Mouse (Mus musculus) left cerebral cortex, postnatal 10 days (tissue): ENCODE measurements around the gene Wnk1. TPM values are rescaled to one million over a fixed set of nuclear protein-coding genes. Genes with fewer than 3 reads are reported as not detected.
A peak's percentile ranks its signal among the peaks of the same experiment; 100 is the strongest.

Experiments
- DNase-seq, 2 experiments: peaks; one replicate each; pipeline ENCODE4 v3.0.0; 2021 to 2022; ENCODE audit warnings: low spot score in 2 of 2, mixed read lengths in 1 of 2; ENCODE audit errors: extremely low spot score in 1 of 2
- intact Hi-C: fragments of 180-260 bp; cut with DNase I; formaldehyde crosslinking; loops from one replicate; pipeline ENCODE4 v1.15.1; 2025
- microRNA-seq: library from miRNA; unstranded; fragments of <30 nt; microRNA quantifications from one replicate; pipeline ENCODE4 v1.2.0, GENCODE M21; 2022
- total RNA-seq, 2 experiments: library from RNA; stranded (reverse); gene quantifications; 2 replicates each; pipeline ENCODE4 v1.2.3; 2021

Gene Wnk1
- total RNA-seq, 2 experiments from 2014 or later: 118 to 121 TPM

DNA sequence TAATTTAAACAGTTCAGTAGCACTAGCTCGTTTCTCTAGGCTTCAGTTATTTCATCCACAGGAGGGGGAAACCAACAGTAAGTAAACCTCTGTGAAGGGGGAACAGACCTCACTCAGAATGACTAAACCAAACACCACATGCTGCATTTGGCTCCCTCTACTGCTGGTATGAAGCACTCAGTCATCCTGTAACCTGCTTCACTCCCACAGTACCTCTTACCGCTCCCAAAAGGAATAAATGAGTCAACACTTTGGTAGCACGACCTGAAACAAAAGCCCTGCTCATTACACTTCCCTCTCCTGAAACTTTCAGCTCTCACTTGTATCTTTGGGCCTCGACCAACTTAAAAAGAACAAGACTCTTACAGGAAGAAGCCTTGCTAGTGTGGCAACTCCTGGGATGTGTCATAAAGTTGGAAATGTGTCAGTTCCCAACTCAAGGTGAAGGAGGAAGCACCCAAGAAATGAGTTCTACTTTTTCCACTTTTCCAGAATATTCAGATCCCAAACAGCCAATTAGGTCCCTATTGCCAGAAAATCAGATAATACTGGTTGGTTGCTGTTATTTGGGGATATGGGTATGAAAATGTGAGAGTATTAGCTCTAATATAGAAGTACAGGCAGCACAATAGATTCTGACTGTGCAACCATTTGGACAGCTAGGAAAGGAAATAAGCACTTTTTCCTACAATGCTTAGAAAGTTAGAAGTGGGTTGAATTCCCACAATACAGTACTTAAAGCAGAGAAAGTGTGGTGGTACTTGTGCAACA lies 114.1 kb downstream of the Wnk1 start:
- intact Hi-C loops: loop anchor here (5.0 kb wide), 2 partner anchors 132 to 432 kb away; no protein-coding TSS in a partner anchor

DNA sequence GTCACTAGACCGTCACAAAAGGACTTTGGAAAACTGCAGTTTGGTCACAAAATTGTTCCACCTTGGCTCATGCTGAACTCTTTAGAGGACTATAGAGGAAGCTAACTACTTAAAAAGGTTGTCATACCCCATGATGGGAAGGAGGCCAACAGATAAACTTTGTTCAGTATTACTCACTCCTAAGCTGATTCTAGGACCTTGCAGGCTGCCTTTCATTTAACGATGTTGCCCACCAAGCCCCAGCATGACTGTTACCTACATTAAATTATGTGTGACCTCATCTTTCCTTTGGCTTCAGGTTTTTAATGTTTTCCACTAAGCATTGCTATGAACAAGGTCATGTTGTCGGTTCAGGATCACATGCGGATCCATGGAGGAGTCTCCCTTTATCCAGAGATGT lies 115.9 kb downstream of the Wnk1 start:
- intact Hi-C loops: loop anchor here (5.0 kb wide), 2 partner anchors 130 to 430 kb away; no protein-coding TSS in a partner anchor
- DNase-seq: no peak

More for the DNA sequence above, 114.1 kb downstream of the Wnk1 start:
- no peak for DNase-seq

DNA sequence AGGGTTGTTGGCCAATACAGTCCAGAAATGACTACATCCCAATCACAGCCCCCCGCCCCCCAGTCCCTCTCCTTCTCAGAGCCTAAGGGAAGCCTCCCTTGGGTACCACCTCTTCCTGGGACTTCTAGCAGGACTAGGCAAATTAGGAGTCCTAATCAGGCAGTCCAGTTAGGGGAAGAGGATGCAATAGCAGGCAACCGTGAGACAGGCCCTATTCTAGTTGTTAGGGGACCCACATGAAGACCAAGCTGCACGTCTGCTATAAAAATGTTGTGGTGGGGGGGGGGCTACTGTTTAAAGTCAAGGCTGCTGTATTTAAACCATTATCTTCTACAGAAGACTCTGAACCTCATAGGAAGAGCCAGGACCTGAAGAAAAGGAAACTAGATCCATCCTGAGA lies 116.3 kb downstream of the Wnk1 start:
- intact Hi-C loops: loop anchor here (5.0 kb wide), 2 partner anchors 130 to 430 kb away; no protein-coding TSS in a partner anchor
- DNase-seq: no peak

DNA sequence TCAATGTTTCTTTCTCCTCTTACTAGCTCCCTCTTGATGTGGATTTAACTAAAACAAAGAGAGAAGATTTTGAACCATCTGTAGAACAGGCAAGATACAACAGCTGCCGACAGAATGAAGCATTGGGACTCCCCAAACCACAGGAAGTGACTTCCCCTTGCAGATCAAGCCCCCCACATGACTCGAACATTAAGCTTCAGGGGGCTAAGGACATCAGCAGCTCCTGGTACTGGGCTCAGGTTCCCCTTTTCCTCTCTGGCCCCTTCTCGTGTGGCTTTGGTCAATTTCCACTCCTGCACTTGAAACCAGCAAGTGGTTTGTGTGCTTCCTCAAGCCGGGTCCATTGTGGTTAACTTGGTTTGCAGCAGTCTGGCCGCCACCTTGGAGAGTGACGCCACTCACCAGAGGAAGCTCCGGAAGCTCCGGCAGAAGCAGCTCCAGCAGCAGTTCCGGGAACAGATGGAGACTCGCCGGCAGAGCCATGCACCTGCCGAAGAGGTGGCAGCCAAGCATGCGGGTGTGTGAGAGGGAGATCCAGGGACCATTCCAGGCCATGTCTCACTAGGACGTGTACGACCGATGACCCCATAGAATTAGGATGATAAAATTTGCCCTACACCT lies 119.8 kb downstream of the Wnk1 start:
- intact Hi-C loops: no loop called here
- DNase-seq: peak in 1 of 2 experiments; percentile 34

DNA sequence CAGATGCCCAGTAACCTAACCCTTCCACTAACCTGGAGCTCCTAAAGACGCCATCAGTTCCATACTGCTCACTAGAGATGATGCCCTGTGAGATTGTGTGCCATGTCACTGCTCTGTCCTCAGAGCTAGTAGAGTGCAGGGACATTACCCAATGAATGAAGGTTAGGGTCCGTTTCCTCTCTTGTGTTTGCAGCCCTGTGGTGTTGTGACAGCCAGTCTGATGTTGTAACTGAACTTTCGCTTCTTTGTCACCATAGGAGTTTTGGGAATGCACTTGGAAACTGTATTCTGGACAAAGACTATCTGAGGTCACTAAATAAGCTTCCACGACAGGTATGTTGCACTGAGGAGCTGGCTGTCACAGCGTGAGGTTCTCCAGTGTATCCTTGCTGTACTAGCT lies 122.8 kb downstream of the Wnk1 start:
- intact Hi-C loops: no loop called here
- no peak for DNase-seq

- no peak for DNase-seq
- intact Hi-C loops: no loop called here
Observed at GRCm38 (mm10) chr6:119912046-119912445, 126.4 kb downstream of the Wnk1 start.

DNA sequence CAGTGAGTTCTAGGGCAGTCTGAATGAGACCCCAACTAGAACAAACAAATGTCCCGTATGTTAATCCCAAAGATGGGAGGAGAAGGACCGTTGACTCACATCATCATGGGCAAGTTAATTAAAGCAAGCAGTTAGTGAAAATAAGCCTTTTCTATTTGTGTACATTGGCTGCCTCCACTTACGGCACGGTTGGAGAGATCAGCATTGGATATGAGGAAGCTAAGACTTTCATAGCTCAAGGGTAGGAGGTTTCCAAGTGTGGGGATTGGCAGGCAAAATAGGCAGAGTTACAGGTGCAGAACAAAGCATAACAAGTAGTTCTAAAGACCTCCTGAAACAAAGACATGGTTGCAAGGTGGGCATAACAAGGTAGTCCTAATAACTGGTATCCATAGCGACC lies 133.0 kb downstream of the Wnk1 start:
- DNase-seq: no peak
- intact Hi-C loops: no loop called here

- intact Hi-C loops: loop anchor here (5.0 kb wide), 2 partner anchors 56 to 116 kb away; partner anchors contain the start of gene Erc1
- DNase-seq: no peak
Observed at GRCm38 (mm10) chr6:119903081-119903789, 135.2 kb downstream of the Wnk1 start.

GRCm38 (mm10) chr6:119902204-119903080 lies 136.0 kb downstream of the Wnk1 start, which contains the start of gene Rad52:
Gene Rad52, plus strand, starts transcription at chr6:119902698.
- intact Hi-C loops: loop anchor here (5.0 kb wide), 2 partner anchors 55 to 115 kb away; partner anchors contain the start of gene Erc1
- peak; percentile 87 to 91 for DNase-seq

DNA sequence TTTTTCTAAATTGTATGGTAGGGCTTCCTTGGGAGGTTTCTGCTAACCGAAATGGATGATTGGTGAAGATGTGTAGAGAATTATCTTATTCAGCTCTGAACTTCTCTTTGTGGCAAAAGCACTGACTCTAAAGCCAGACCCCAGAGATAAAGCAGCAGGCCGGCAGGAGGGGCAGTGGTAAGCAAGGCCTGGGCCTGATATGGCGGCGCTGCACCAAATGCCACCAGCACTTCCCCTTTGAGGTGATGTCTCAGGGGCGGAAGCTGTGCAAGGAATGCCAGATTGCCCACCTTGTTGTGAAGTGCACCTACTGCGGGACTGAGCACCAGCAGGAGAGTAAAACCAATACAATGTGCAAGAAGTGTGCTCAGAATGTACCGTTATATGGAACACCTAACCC lies 145.8 kb downstream of the Wnk1 start:
- DNase-seq: no peak
- intact Hi-C loops: no loop called here

- DNase-seq: no peak
- intact Hi-C loops: no loop called here
Observed at GRCm38 (mm10) chr6:119883151-119883550, 155.3 kb downstream of the Wnk1 start.

Small RNA genes lying within 50 kb of the gene (microRNA-seq; reads per million reads assigned to microRNA genes)
- gene Mir706: not detected

Other genes with a start within 250 kb of the Wnk1 start
- gene Erc1, start 190.5 kb downstream of the Wnk1 start, total RNA-seq: 100 to 1,000 TPM; 127 to 131 TPM
- 10 to 100 TPM; 26.7 to 32.7 TPM for gene Rad52, start 136.0 kb downstream of the Wnk1 start, total RNA-seq
- under 1 TPM; 0.43 to 0.45 TPM for gene Ninj2, start 54.7 kb upstream of the Wnk1 start, total RNA-seq